Comparison of ENCODE assay signal across 9 mouse cellular contexts in genomic region chr10:68908236-68908635, GRCm38 (mm10).
DNase-seq lines count a peak whose midpoint lies in the region; ATAC-seq and TF ChIP-seq lines count a peak whose summit lies in the region.
"Had no signal": no experiment of that assay in that cellular context is flagged by ENCODE, and none has a peak within 500 bp of the region (broad histone marks: within the 10 kb centered on the region; RNA-seq: fewer than 3 reads in every experiment).

No protein-coding gene starts in this region.

- DNase-seq in midbrain, embryonic 10.5 days (ENCODE audit: low spot score) = peak; percentile 59
- peak; percentile 17 for DNase-seq in c-Kit-positive CD71-negative TER-119-negative erythroid progenitor cells, embryonic 14.5 days (ENCODE audit: low read depth)
- peak; percentile 14 to 58 for DNase-seq in kidney, adult 8-10 months
- peak; percentile 39 for DNase-seq in liver, adult 2 months (ENCODE audit: extremely low read depth, low read depth, low spot score)
- peak; percentile 83 for DNase-seq in retina, embryonic 14.5 days (ENCODE audit: low spot score)
- DNase-seq in urinary bladder, postnatal 36 days (ENCODE audit: low spot score in 2 of 2) = peak; percentile 35 to 53

- H3K9me3 ChIP-seq in midbrain, embryonic 10.5 days (replicated peaks) = no peaks in the 10 kb centered on the region
- H3K9me3 ChIP-seq in midbrain, embryonic 15.5 days = no peaks in the 10 kb centered on the region
- H3K9me3 ChIP-seq in forebrain, embryonic 16.5 days (ENCODE audit: control insufficient read depth, low read length) = no peaks in the 10 kb centered on the region
- H3K9me3 ChIP-seq: embryonic facial prominence, embryonic 12.5 days had no signal

- peaks cover 4% of the 10 kb centered on the region; the same call in 1 of the 2 replicates for H3K4me1 ChIP-seq in midbrain, embryonic 10.5 days
- H3K4me1 ChIP-seq in midbrain, embryonic 15.5 days = peaks cover 6% of the 10 kb centered on the region; the same call in 1 of the 2 replicates
- H3K4me1 ChIP-seq in forebrain, embryonic 16.5 days (replicated peaks; ENCODE audit: control insufficient read depth, insufficient read depth, low read length) = peaks cover 8% of the 10 kb centered on the region
- no peaks in the 10 kb centered on the region for H3K4me1 ChIP-seq in liver, adult 2 months (ENCODE audit: control insufficient read depth, insufficient read depth, low read length)
- H3K4me1 ChIP-seq: embryonic facial prominence, embryonic 12.5 days had no signal

- H3K27ac ChIP-seq in midbrain, embryonic 10.5 days (replicated peaks) = no peak overlapping the region
- no peak overlapping the region for H3K27ac ChIP-seq in midbrain, embryonic 15.5 days
- H3K27ac ChIP-seq in forebrain, embryonic 16.5 days (ENCODE audit: low read length) = no peak overlapping the region
- H3K27ac ChIP-seq in liver, adult 2 months (replicated peaks; ENCODE audit: insufficient read depth, low read depth, low read length) = no peak overlapping the region
- H3K27ac ChIP-seq: embryonic facial prominence, embryonic 12.5 days had no signal

- no peak for TF ChIP-seq CTCF in liver, adult 2 months (IDR thresholded peaks at IDR 0.05; ENCODE audit: low read depth, low read length)

- no peaks in the 10 kb centered on the region for H3K79me2 ChIP-seq in liver, adult 2 months (ENCODE audit: control insufficient read depth, insufficient read depth, low read length)

- H3K36me3 ChIP-seq in midbrain, embryonic 10.5 days = no peaks in the 10 kb centered on the region
- H3K36me3 ChIP-seq in midbrain, embryonic 15.5 days (replicated peaks) = no peaks in the 10 kb centered on the region
- no peaks in the 10 kb centered on the region for H3K36me3 ChIP-seq in forebrain, embryonic 16.5 days (ENCODE audit: control insufficient read depth, insufficient read depth)
- no peaks in the 10 kb centered on the region for H3K36me3 ChIP-seq in liver, adult 2 months (ENCODE audit: control insufficient read depth, insufficient read depth, low read length)
- H3K36me3 ChIP-seq: embryonic facial prominence, embryonic 12.5 days had no signal

- H3K27me3 ChIP-seq in midbrain, embryonic 10.5 days (ENCODE audit: low read depth, poor library complexity, severe bottlenecking) = no peaks in the 10 kb centered on the region
- H3K27me3 ChIP-seq in midbrain, embryonic 15.5 days (replicated peaks) = no peaks in the 10 kb centered on the region
- H3K27me3 ChIP-seq in forebrain, embryonic 16.5 days (replicated peaks; ENCODE audit: control insufficient read depth, insufficient read depth, low read length) = no peaks in the 10 kb centered on the region
- H3K27me3 ChIP-seq in liver, adult 2 months (ENCODE audit: control insufficient read depth, insufficient read depth, low read length) = no peaks in the 10 kb centered on the region
- H3K27me3 ChIP-seq: embryonic facial prominence, embryonic 12.5 days had no signal

- H3K4me3 ChIP-seq in midbrain, embryonic 10.5 days = no peak overlapping the region
- no peak overlapping the region for H3K4me3 ChIP-seq in midbrain, embryonic 15.5 days
- no peak overlapping the region for H3K4me3 ChIP-seq in forebrain, embryonic 16.5 days (replicated peaks; ENCODE audit: low read length)
- H3K4me3 ChIP-seq in liver, adult 2 months (ENCODE audit: insufficient read depth, low read depth, low read length) = no peak overlapping the region
- H3K4me3 ChIP-seq: embryonic facial prominence, embryonic 12.5 days had no signal

- no peak overlapping the region for H3K4me2 ChIP-seq in midbrain, embryonic 15.5 days
- no peak overlapping the region for H3K4me2 ChIP-seq in forebrain, embryonic 16.5 days (ENCODE audit: low read length)
- H3K4me2 ChIP-seq: embryonic facial prominence, embryonic 12.5 days had no signal

- ATAC-seq in midbrain, embryonic 15.5 days (replicated peaks) = no peak
- ATAC-seq in forebrain, embryonic 16.5 days = peak; percentile 62

- WGBS in midbrain, embryonic 10.5 days = 32% methylated on average over 5 of the region's 5 CpGs
- WGBS in midbrain, embryonic 15.5 days = 16% methylated on average over 5 of the region's 5 CpGs
- WGBS in forebrain, embryonic 16.5 days = 20% methylated on average over 5 of the region's 5 CpGs
- WGBS in liver, adult 2 months = 20% methylated on average over 5 of the region's 5 CpGs

- TF ChIP-seq POLR2A in liver, adult 2 months (IDR thresholded peaks at IDR 0.05; ENCODE audit: extremely low read depth, insufficient read depth, low read length) = no peak

- H3K9ac ChIP-seq in midbrain, embryonic 15.5 days = no peak overlapping the region
- H3K9ac ChIP-seq in forebrain, embryonic 16.5 days (replicated peaks; ENCODE audit: low read depth, low read length) = no peak overlapping the region
- no peak overlapping the region for H3K9ac ChIP-seq in liver, adult 2 months (ENCODE audit: low read depth, low read length)
- H3K9ac ChIP-seq: embryonic facial prominence, embryonic 12.5 days had no signal

Comparison
In these comparisons a context has a peak if more than half of its experiments do, and no peak if none do; other contexts are left out.
1. DNase-seq: peak in every context shown above with its lines; median percentile 83 in retina, embryonic 14.5 days; 59 in midbrain, embryonic 10.5 days; 44 in urinary bladder, postnatal 36 days; 39 in liver, adult 2 months; 36 in kidney, adult 8-10 months; 17 in c-Kit-positive CD71-negative TER-119-negative erythroid progenitor cells, embryonic 14.5 days.